Mouse (Mus musculus) megakaryocyte, embryonic 14.5 days (primary cell): ENCODE data around the gene Gpha2. TPM values are rescaled to one million over a fixed set of nuclear protein-coding genes. Genes with fewer than 3 reads are reported as not detected.

Experiments used
- H3K27me3 ChIP-seq: replicated peaks from 2 replicates; pipeline ENCODE3; 2012; ENCODE audit warnings: inconsistent platforms
- H3K36me3 ChIP-seq: replicated peaks from 2 replicates; pipeline ENCODE3; 2012; ENCODE audit warnings: low read length, inconsistent platforms, mixed read lengths
- H3K4me1 ChIP-seq: 2 replicates; pipeline ENCODE4 v1.6.1; 2012; ENCODE audit warnings: inconsistent platforms
- H3K4me3 ChIP-seq: replicated peaks from 2 replicates; pipeline ENCODE3; 2012; ENCODE audit warnings: moderate library complexity, mild to moderate bottlenecking, inconsistent platforms
- H3K9me3 ChIP-seq: 2 replicates; pipeline ENCODE4 v1.6.1; 2012; ENCODE audit warnings: inconsistent platforms
- FLI1 ChIP-seq: IDR thresholded peaks from 2 replicates; pipeline ENCODE4 v1.6.1; 2012; ENCODE audit warnings: low read length, inconsistent platforms, mixed read lengths
- GATA1 ChIP-seq: IDR thresholded peaks from 3 replicates; pipeline ENCODE4 v1.6.1; 2012; ENCODE audit warnings: mixed read lengths, low read length, inconsistent platforms, borderline replicate concordance
- polyA plus RNA-seq: library from polyadenylated mRNA; stranded (reverse); fragments of >175 nt; gene quantifications from 2 replicates; pipeline ENCODE4 v1.2.3, GENCODE M21; 2012; ENCODE audit warnings: low replicate concordance; ENCODE audit not compliant: insufficient read depth

The Gpha2 gene
- polyA plus RNA-seq, result not detected in 2 replicates

DNA sequence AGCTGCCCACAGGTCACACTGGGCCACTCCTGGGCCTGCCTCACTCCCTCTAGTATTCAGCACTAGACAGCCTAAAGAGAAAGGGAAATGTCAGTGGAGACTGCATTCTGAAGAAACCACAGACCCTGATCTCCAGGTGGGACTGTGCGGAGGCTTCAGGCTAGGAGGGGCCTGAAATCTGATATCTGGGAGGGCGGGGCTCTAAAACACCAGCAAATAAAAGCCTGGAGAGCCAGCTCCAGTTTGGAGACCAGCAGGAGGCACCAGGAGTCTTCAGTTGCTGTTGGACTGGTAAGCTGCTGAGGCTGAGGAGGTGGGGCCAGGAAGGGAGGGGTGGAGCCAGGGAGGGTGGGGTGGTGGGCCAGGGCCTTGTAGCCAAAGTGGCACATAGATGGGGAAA lies at the start of gene Gpha2:
Gpha2 (plus strand) TSS at position 246 of the 400 bp plus-strand sequence.
- no peak for TF ChIP-seq FLI1
- no peak for TF ChIP-seq GATA1
- H3K27me3 ChIP-seq, result peaks cover 37% of the 10 kb centered on the region
- H3K36me3 ChIP-seq, result peaks cover 46% of the 10 kb centered on the region
- no peaks in the 10 kb centered on the region for H3K9me3 ChIP-seq
- no peak within 1 kb of the TSS for H3K4me3 ChIP-seq
- peaks cover 17% of the 10 kb centered on the region for H3K4me1 ChIP-seq

DNA sequence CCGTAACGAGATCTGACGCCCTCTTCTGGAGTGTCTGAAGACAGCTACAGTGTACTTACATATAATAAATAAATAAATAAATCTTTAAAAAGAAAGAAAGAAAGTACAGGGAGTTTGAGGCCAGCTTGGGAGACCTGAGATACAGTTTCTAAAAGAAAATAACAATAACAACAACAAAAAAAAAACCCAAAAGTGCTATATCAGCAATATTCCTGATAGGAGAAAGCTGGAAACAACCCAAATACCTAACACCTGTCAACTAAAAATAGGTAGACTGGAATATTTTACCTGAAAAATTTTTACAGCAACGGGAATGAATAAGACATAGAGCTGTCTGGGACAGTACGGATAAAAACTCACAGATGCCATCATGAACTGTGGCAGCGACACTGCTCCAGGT lies 47.4 kb upstream of the Gpha2 start:
- Histone ChIP-seq H3K4me3 (no peak overlapping the region), H3K9me3 (peaks cover 8% of the 10 kb centered on the region), H3K4me1 (peaks cover 4% of the 10 kb centered on the region; the same call in 1 of the 2 replicates), H3K27me3 (peaks cover 23% of the 10 kb centered on the region), H3K36me3 (no peaks in the 10 kb centered on the region)
- no peak for TF ChIP-seq FLI1
- no peak for TF ChIP-seq GATA1

DNA sequence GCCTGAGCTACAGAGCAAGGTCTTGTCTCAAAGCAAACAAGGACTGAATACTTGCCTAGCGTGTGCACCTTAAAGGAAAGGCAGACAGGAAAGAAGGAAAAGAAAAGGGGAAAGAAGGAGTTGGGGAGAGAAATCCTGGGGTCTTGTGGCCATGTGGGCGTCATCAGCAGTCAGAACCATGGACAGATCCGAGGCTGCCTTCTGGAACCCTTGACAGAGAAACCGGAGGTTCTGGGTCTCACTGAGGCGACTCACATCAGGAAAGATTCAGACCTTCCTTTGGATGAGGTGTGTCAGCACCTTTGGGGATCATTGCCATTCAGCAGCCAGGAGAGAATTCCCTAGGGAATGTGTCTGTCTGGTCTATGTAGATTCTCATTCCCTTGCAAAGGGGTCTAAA lies 44.6 kb upstream of the Gpha2 start:
- peaks cover 4% of the 10 kb centered on the region; the same call in 1 of the 2 replicates for H3K4me1 ChIP-seq

DNA sequence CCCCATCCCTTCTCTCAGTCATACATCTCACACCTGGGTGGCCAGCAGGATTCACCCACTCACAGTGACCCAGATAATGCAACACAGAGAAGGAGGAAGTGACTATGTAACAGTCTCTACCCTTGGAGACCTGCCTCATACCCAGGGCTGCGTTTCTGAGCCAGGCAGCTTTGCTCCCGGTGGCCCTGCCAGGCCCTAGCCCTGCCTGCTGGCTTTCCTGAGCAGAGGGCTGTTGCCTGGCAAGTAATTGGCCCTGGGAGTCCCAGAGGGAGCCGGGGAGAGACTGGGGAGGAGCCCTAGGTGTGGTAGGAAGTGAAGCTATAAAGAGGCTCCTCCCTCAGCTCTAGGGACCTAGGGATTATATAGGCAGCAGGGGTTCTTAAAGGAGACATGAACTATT lies 43.6 kb upstream of the Gpha2 start:
- H3K9me3 ChIP-seq, result peaks cover 8% of the 10 kb centered on the region
- no peaks in the 10 kb centered on the region for H3K36me3 ChIP-seq
- H3K27me3 ChIP-seq, result peaks cover 17% of the 10 kb centered on the region
- TF ChIP-seq GATA1, result no peak
- TF ChIP-seq FLI1, result no peak
- no peak overlapping the region for H3K4me3 ChIP-seq
- peaks cover 4% of the 10 kb centered on the region; the same call in 1 of the 2 replicates for H3K4me1 ChIP-seq

More for the DNA sequence above, 44.6 kb upstream of the Gpha2 start:
- Histone ChIP-seq H3K4me3 (no peak overlapping the region), H3K9me3 (peaks cover 8% of the 10 kb centered on the region), H3K36me3 (no peaks in the 10 kb centered on the region), H3K27me3 (peaks cover 23% of the 10 kb centered on the region)
- TF ChIP-seq GATA1, result no peak
- TF ChIP-seq FLI1, result no peak

DNA sequence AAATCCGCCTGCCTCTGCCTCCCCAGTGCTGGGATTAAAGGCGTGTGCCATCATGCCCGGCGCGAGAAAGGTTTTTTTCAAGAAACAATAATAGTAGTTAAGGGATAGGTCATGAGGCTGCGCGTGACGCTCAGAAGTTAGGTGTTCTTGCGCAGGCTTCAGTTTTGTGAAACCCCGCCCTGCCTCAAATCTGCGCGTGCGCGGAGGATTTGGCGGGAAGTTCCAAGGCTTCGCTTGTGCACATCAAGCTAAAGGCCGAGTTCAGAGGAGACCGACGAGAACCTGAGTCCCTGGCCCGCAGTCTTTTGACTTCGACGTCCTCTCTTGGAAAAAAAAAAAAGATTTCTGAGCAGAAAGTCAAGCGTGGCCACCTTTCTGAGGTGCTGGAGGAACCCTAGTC lies 42.0 kb upstream of the Gpha2 start, which contains the start of gene Majin:
Majin (plus strand) TSS at position 258 of the 400 bp plus-strand sequence.
- Histone ChIP-seq H3K4me3 (no peak within 1 kb of the TSS), H3K36me3 (no peaks in the 10 kb centered on the region), H3K27me3 (peaks cover 20% of the 10 kb centered on the region), H3K9me3 (peaks cover 7% of the 10 kb centered on the region), H3K4me1 (peaks cover 4% of the 10 kb centered on the region; the same call in 1 of the 2 replicates)
- no peak for TF ChIP-seq FLI1
- TF ChIP-seq GATA1, result no peak

DNA sequence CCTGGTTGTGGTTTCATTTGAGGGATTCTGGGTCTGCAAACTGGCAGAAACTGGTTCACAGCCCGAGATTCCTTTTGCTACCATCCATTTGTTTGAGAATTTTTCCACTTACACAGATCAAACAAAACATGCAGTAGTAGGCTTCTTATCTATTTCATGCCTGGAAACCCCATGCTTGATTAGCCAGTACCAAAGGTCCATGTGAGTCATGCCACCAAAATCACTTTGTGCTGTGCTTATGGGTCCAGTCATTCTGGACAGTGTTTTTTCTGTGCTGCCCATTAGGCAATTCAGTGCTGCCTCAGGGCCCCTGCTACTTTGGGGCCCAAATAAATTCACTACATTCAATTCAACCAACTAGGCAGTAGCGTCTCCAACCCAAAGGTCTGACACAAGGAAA lies 21.9 kb upstream of the Gpha2 start:
- Histone ChIP-seq H3K4me1 (no peaks in the 10 kb centered on the region), H3K36me3 (no peaks in the 10 kb centered on the region), H3K4me3 (no peak overlapping the region), H3K9me3 (no peaks in the 10 kb centered on the region), H3K27me3 (peaks cover 24% of the 10 kb centered on the region)
- TF ChIP-seq GATA1 (no peak), FLI1 (no peak)

DNA sequence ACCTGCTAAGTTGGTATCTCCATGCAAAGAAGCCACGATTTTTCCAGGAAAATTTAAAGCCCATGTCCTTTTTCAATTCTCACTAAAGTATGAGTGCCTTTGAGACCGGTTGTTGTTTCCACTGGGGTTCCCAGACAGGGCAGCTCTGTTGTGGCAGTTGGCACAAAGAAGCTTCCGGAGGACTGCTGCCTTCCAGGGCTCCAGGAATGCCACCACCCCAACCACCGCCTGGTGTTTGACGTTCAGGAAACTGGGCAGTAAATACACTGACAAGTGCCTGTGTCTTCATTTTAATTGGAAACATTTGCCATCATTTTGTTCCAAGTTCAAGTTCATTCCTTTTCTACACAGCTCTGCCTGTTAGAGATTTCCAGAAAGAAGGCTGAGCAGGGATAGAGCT lies 19.5 kb upstream of the Gpha2 start:
- Histone ChIP-seq H3K4me1 (no peaks in the 10 kb centered on the region), H3K9me3 (no peaks in the 10 kb centered on the region), H3K4me3 (no peak overlapping the region), H3K27me3 (peaks cover 26% of the 10 kb centered on the region), H3K36me3 (no peaks in the 10 kb centered on the region)
- TF ChIP-seq GATA1, result no peak
- no peak for TF ChIP-seq FLI1

DNA sequence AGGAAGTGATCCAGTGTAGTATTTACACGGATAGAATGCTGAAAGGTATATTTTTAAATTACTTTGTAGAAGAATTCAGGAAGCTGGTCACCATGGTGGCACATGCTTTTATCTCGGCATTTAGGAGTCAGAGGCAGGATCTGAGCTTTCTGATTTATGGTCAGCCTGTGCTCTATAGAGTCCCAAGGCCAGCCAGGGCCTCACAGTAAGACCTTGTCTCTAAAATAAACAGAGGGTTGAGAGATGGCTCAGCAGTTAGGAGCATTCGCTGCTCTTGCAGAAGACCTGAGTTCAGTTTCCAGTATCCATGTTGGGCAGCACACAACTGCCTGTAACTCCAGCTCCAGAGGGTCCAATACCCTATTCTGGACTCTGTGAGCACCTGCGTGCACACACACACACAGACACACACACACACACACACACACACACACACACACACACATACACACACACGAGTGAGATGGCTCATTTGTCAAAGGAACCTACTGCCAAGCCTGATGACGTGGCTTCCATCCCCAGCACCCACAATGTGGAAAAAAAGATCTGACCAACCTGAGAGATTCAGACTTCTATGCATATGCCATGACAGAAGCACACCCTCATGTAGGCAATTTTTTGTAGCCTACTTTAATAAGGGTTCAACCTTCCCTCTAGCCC lies 10.0 kb upstream of the Gpha2 start:
- H3K4me3 ChIP-seq, result no peak overlapping the region
- peaks cover 3% of the 10 kb centered on the region; the same call in 1 of the 2 replicates for H3K9me3 ChIP-seq
- peaks cover 6% of the 10 kb centered on the region; the same call in 1 of the 2 replicates for H3K4me1 ChIP-seq
- no peak for TF ChIP-seq FLI1
- no peak for TF ChIP-seq GATA1
- H3K27me3 ChIP-seq, result peaks cover 58% of the 10 kb centered on the region
- no peaks in the 10 kb centered on the region for H3K36me3 ChIP-seq

DNA sequence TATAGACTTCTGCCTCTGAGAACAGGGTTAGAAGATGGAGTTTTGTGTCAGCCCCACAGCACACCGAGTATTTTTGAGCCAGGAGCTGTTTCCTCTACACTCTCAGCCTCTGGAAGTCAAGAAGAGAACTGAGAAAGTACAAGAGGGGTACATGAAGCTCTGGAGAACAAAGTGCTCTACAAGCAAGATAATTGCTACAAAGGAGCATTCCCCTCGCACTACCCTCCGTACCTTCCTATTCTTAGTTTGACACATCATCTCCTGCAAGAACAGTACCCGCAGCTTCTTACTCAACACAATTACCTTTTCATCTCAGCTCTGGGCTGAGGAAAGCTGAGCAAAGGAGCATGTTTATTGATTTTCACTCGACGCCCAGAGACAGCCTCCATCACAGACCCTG lies 7.6 kb upstream of the Gpha2 start:
- no peak overlapping the region for H3K4me3 ChIP-seq
- TF ChIP-seq FLI1, result no peak
- TF ChIP-seq GATA1, result no peak
- peaks cover 63% of the 10 kb centered on the region for H3K27me3 ChIP-seq
- H3K4me1 ChIP-seq, result peaks cover 10% of the 10 kb centered on the region
- no peaks in the 10 kb centered on the region for H3K36me3 ChIP-seq
- peaks cover 3% of the 10 kb centered on the region; the same call in 1 of the 2 replicates for H3K9me3 ChIP-seq

DNA sequence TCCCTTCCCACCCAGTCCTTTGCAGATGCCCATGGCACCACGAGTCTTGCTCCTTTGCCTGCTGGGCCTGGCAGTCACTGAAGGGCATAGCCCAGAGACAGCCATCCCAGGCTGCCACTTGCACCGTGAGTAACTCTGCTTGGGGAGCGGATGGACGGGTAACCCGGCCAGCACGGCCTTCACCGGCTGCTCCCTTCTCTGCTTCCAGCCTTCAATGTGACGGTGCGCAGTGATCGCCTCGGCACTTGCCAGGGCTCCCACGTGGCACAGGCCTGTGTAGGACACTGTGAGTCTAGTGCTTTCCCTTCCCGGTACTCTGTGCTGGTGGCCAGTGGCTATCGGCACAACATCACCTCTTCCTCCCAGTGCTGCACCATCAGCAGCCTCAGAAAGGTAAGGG lies 583 bp downstream of the Gpha2 start:
- peaks cover 53% of the 10 kb centered on the region for H3K36me3 ChIP-seq
- H3K27me3 ChIP-seq, result peaks cover 34% of the 10 kb centered on the region
- no peak for TF ChIP-seq GATA1
- no peak for TF ChIP-seq FLI1
- H3K9me3 ChIP-seq, result no peaks in the 10 kb centered on the region
- no peak overlapping the region for H3K4me3 ChIP-seq
- H3K4me1 ChIP-seq, result peaks cover 17% of the 10 kb centered on the region
